Mouse (Mus musculus) adrenal gland, adult 18-20 months (tissue): Measurements from ENCODE around the gene Pde8a. TPM values are rescaled to one million over a fixed set of nuclear protein-coding genes. Genes with fewer than 3 reads are reported as not detected.

Source experiments
- DNase-seq, 2 experiments: peaks; one replicate each; pipeline ENCODE4 v3.0.0; 2021 to 2022; ENCODE audit warnings: low spot score in 2 of 2
- total RNA-seq, 2 experiments: library from RNA; stranded (reverse); gene quantifications; 1 replicate in 1 of 2; 2 replicates in 1 of 2; pipeline ENCODE4 v1.2.3; 2021

Gene Pde8a
- total RNA-seq, 2 experiments from 2014 or later, result 30.2 to 40.6 TPM

DNA sequence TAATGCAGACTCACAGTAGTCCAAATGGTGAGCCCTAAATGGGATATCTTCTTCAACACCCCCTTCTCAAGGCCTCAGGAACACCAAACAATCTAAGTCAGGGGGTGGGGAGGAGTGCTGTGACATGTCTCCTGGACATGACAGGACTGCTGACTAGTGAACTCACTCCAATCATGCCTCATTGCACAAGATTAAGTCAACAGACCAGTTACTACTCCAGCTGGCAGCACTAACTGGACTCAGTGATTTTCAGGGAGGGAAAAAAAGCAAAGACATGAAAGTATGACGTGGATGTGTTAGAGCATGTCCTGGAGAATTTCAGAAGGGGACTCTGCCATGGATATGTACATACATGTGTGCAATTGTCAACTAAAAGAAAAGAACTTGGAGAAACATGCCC lies 166.0 kb downstream of the Pde8a start:
- no peak for DNase-seq

Other genes starting within 250 kb of the Pde8a start
- 10 to 100 TPM; 25.4 to 35.8 TPM for gene Zfp592, start 219.9 kb upstream of the Pde8a start, total RNA-seq
- under 1 TPM; 0.17 to 0.48 TPM for gene Alpk3, start 156.0 kb upstream of the Pde8a start, total RNA-seq
- under 1 TPM in 1 of 2 experiments, not detected in 1; 0.10 TPM for gene Slc28a1, start 98.8 kb upstream of the Pde8a start, total RNA-seq
- gene Rps17, start 131.7 kb downstream of the Pde8a start, total RNA-seq, result 1,000 to 10,000 TPM; 1,108 to 1,124 TPM
- gene Cpeb1, start 241.9 kb downstream of the Pde8a start, total RNA-seq, result 10 to 100 TPM; 35.5 to 38.4 TPM